ENCODE assay signal across 36 mouse cellular contexts in the genomic region with DNA sequence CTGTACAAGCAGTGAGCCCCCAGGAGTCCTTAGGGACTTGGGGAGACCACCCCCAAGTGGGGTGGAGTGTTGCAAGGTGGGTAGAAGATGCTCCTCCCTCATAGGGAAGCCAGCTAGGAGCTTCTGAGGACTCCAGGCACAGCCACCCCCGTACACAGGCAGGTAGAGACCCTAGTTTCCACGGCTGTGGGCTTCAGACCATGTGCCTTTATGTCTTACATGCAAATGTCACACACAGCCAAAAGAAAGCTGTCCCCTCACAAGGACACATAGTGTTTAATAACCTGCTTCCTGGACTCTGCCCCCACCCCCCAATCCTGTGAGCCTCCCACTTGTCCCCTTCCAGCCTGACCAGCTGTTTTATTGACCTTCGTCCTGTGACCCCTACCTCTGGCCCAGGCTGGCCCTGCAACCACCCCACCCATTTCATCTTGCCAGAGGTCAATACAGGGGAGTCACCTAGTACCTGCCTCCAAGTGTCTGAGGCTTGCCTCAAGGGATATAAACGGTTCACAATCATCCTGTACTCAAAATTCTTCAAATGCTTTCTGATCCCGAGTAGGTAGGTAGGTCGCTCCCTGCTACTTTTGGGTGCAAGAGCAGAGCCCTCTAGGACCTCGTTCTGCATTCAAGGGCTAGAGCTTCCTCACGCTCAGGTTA. TPM values are rescaled to one million over a fixed set of nuclear protein-coding genes. Genes with fewer than 3 reads are reported as not detected.
DNase-seq lines count a peak whose midpoint lies in the region; ATAC-seq and TF ChIP-seq lines count a peak whose summit lies in the region.
"Had no signal": no experiment of that assay in that cellular context is flagged by ENCODE, and none has a peak within 500 bp of the region (broad histone marks: within the 10 kb centered on the region; RNA-seq: fewer than 3 reads in every experiment).

No protein-coding gene starts in this region.

- ATAC-seq in hindbrain, embryonic 12.5 days (ENCODE audit: low FRiP score), result no peak
- ATAC-seq in hindbrain, embryonic 11.5 days (ENCODE audit: low FRiP score), result no peak
- ATAC-seq in midbrain, embryonic 12.5 days (ENCODE audit: low FRiP score, low read depth), result no peak
- ATAC-seq in midbrain, postnatal 0 days (ENCODE audit: low FRiP score), result no peak
- ATAC-seq in midbrain, embryonic 14.5 days (ENCODE audit: low FRiP score, low TSS enrichment), result no peak
- ATAC-seq: forebrain, embryonic 16.5 days; intestine, postnatal 0 days; liver, embryonic 12.5 days; liver, postnatal 0 days; Patski had no signal

- H3K4me1 ChIP-seq in hindbrain, embryonic 12.5 days, result peaks cover 22% of the 10 kb centered on the region
- H3K4me1 ChIP-seq in hindbrain, embryonic 11.5 days (replicated peaks; ENCODE audit: control insufficient read depth, insufficient read depth, low read length), result peaks cover 5% of the 10 kb centered on the region
- peaks cover 19% of the 10 kb centered on the region; the same call in 1 of the 2 replicates for H3K4me1 ChIP-seq in midbrain, embryonic 12.5 days
- 0 out of 2 replicates have a peak, but pooled peaks cover 3% of the 10 kb centered on the region for H3K4me1 ChIP-seq in midbrain, postnatal 0 days (ENCODE audit: insufficient read depth, low read length)
- peaks cover 7% of the 10 kb centered on the region for H3K4me1 ChIP-seq in midbrain, embryonic 14.5 days (ENCODE audit: control insufficient read depth, insufficient read depth, low read length)
- H3K4me1 ChIP-seq: heart, embryonic 12.5 days had no signal

- 0 out of 2 replicates have a peak overlapping the region, but pooled peaks have one; percentile 12 for H3K27ac ChIP-seq in hindbrain, embryonic 12.5 days
- no peak overlapping the region for H3K27ac ChIP-seq in hindbrain, embryonic 11.5 days (ENCODE audit: low read depth, low read length)
- H3K27ac ChIP-seq in midbrain, embryonic 12.5 days (replicated peaks), result 0 out of 2 replicates have a peak overlapping the region, but pooled peaks have one; percentile 16
- H3K27ac ChIP-seq in midbrain, postnatal 0 days (ENCODE audit: low read depth, low read length), result no peak overlapping the region
- H3K27ac ChIP-seq in midbrain, embryonic 14.5 days (replicated peaks; ENCODE audit: low read depth, low read length), result no peak overlapping the region
- H3K27ac ChIP-seq: heart, adult 2 months; liver, embryonic 12.5 days; macrophage had no signal

- peaks cover 51% of the 10 kb centered on the region for H3K27me3 ChIP-seq in hindbrain, embryonic 12.5 days
- peaks cover 22% of the 10 kb centered on the region for H3K27me3 ChIP-seq in hindbrain, embryonic 11.5 days (ENCODE audit: control insufficient read depth, insufficient read depth, low read length)
- peaks cover 85% of the 10 kb centered on the region for H3K27me3 ChIP-seq in midbrain, embryonic 12.5 days
- peaks cover 20% of the 10 kb centered on the region; the same call in 1 of the 2 replicates for H3K27me3 ChIP-seq in midbrain, postnatal 0 days (ENCODE audit: insufficient read depth, low read length)
- peaks cover 45% of the 10 kb centered on the region for H3K27me3 ChIP-seq in midbrain, embryonic 14.5 days (ENCODE audit: control insufficient read depth, insufficient read depth, low read length)

- no peaks in the 10 kb centered on the region for H3K36me3 ChIP-seq in hindbrain, embryonic 12.5 days
- no peaks in the 10 kb centered on the region for H3K36me3 ChIP-seq in hindbrain, embryonic 11.5 days (ENCODE audit: control insufficient read depth, insufficient read depth, low read length)
- H3K36me3 ChIP-seq in midbrain, embryonic 12.5 days, result no peaks in the 10 kb centered on the region
- no peaks in the 10 kb centered on the region for H3K36me3 ChIP-seq in midbrain, postnatal 0 days (ENCODE audit: insufficient read depth, low read length)
- H3K36me3 ChIP-seq in midbrain, embryonic 14.5 days (ENCODE audit: control insufficient read depth, insufficient read depth, low read length), result no peaks in the 10 kb centered on the region
- H3K36me3 ChIP-seq: heart, embryonic 12.5 days; liver, embryonic 12.5 days had no signal

- TF ChIP-seq CTCF in midbrain, postnatal 0 days (IDR thresholded peaks at IDR 0.05), result no peak

- H3K4me3 ChIP-seq in hindbrain, embryonic 12.5 days, result no peak overlapping the region
- no peak overlapping the region for H3K4me3 ChIP-seq in hindbrain, embryonic 11.5 days (ENCODE audit: low read depth, low read length)
- no peak overlapping the region for H3K4me3 ChIP-seq in midbrain, embryonic 12.5 days
- H3K4me3 ChIP-seq in midbrain, postnatal 0 days (ENCODE audit: low read depth, low read length), result no peak overlapping the region
- no peak overlapping the region for H3K4me3 ChIP-seq in midbrain, embryonic 14.5 days (replicated peaks; ENCODE audit: low read depth, low read length)
- H3K4me3 ChIP-seq: erythroblast, embryonic 14.5 days had no signal

- 52% methylated on average over 8 of the region's 8 CpGs for WGBS in hindbrain, embryonic 12.5 days
- 67% methylated on average over 8 of the region's 8 CpGs for WGBS in hindbrain, embryonic 11.5 days
- WGBS in midbrain, embryonic 12.5 days, result 54% methylated on average over 8 of the region's 8 CpGs
- WGBS in midbrain, postnatal 0 days, result 44% methylated on average over 8 of the region's 8 CpGs
- 40% methylated on average over 8 of the region's 8 CpGs for WGBS in midbrain, embryonic 14.5 days

- no peak overlapping the region for H3K9ac ChIP-seq in hindbrain, embryonic 12.5 days
- no peak overlapping the region for H3K9ac ChIP-seq in hindbrain, embryonic 11.5 days (ENCODE audit: low read depth, low read length)
- H3K9ac ChIP-seq in midbrain, embryonic 12.5 days (replicated peaks), result no peak overlapping the region
- no peak overlapping the region for H3K9ac ChIP-seq in midbrain, postnatal 0 days (replicated peaks; ENCODE audit: low read length, poor library complexity, severe bottlenecking)
- H3K9ac ChIP-seq in midbrain, embryonic 14.5 days (replicated peaks; ENCODE audit: low read length), result no peak overlapping the region

- H3K4me2 ChIP-seq in hindbrain, embryonic 12.5 days (replicated peaks), result no peak overlapping the region
- no peak overlapping the region for H3K4me2 ChIP-seq in hindbrain, embryonic 11.5 days (replicated peaks; ENCODE audit: low read depth, low read length)
- H3K4me2 ChIP-seq in midbrain, embryonic 12.5 days (replicated peaks), result no peak overlapping the region
- no peak overlapping the region for H3K4me2 ChIP-seq in midbrain, postnatal 0 days (ENCODE audit: low read depth, low read length, poor library complexity, severe bottlenecking)
- H3K4me2 ChIP-seq in midbrain, embryonic 14.5 days (ENCODE audit: low read length), result no peak overlapping the region

- 0 out of 2 replicates have a peak, but pooled peaks cover 7% of the 10 kb centered on the region for H3K9me3 ChIP-seq in hindbrain, embryonic 12.5 days (replicated peaks)
- no peaks in the 10 kb centered on the region for H3K9me3 ChIP-seq in hindbrain, embryonic 11.5 days (ENCODE audit: control insufficient read depth, low read length)
- 0 out of 2 replicates have a peak, but pooled peaks cover 3% of the 10 kb centered on the region for H3K9me3 ChIP-seq in midbrain, embryonic 12.5 days
- H3K9me3 ChIP-seq in midbrain, postnatal 0 days (ENCODE audit: low read length), result no peaks in the 10 kb centered on the region
- H3K9me3 ChIP-seq in midbrain, embryonic 14.5 days (ENCODE audit: control insufficient read depth, low read length), result no peaks in the 10 kb centered on the region

- peak; percentile 12 for DNase-seq in embryo, embryonic 9.5 days (ENCODE audit: extremely low spot score)
- DNase-seq in embryo, embryonic 11 days, result no peak
- DNase-seq in hindbrain, embryonic 11.5 days (ENCODE audit: low spot score), result no peak
- DNase-seq in midbrain, postnatal 0 days (ENCODE audit: low spot score), result no peak
- DNase-seq in midbrain, embryonic 14.5 days, result peak; percentile 3
- DNase-seq in cerebellum, adult 11 months, result no peak
- DNase-seq: adrenal gland, postnatal 14 days; cerebellum, adult 11-12 months; cerebellum, adult 9-11 months; heart, adult 2 months; heart, postnatal 4 days; kidney, adult 9 months; kidney, postnatal 10 days; layer of hippocampus, postnatal 36 days; liver, postnatal 0 days; right cerebral cortex, adult 18-20 months; spleen, adult 18-20 months; thymus, postnatal 36 days had no signal

RNA-seq across cellular contexts. Expression of gene Wnt3a, which starts 25.3 kb away (rescaled TPM):
- polyA plus RNA-seq in hindbrain, embryonic 12.5 days (2016; fragmentation: Nextera tagmentation; extraction: Ambion mirVana), result 5.0 and 8.0 TPM in 2 replicates
- polyA plus RNA-seq in hindbrain, embryonic 11.5 days (2014; fragmentation: Nextera tagmentation; extraction: Ambion mirVana), result 3.9 and 4.0 TPM in 2 replicates
- 2.0 and 3.7 TPM in 2 replicates for polyA plus RNA-seq in midbrain, embryonic 12.5 days (2016; fragmentation: Nextera tagmentation; extraction: Ambion mirVana)
- 0.16 TPM in 1 of 2 replicates, not detected in the other for total RNA-seq in midbrain, postnatal 0 days (2014; rRNA removed)
- polyA plus RNA-seq in midbrain, postnatal 0 days (2015; fragmentation: Nextera tagmentation; extraction: Ambion mirVana), result 0.10 TPM in 1 of 2 replicates, not detected in the other
- 0.43 and 0.46 TPM in 2 replicates for polyA plus RNA-seq in midbrain, embryonic 14.5 days (2014; fragmentation: Nextera tagmentation; extraction: Ambion mirVana)
- total RNA-seq: adrenal gland, postnatal 14 days; CH12.LX; gastrocnemius, adult 8-10 months; gastrocnemius, postnatal 4 days; heart, adult 2 months; heart, postnatal 4 days; layer of hippocampus, postnatal 36 days; left cerebral cortex, postnatal 4 days; megakaryocyte-erythroid progenitor cell, adult 5-6 weeks; MEL had no signal
- polyA plus RNA-seq: C2C12; heart, adult 2 months; heart, postnatal 0 days; intestine, postnatal 0 days; large intestine, adult 2 months; liver, embryonic 12.5 days; liver, postnatal 0 days; macrophage; Patski had no signal

RNA-seq across cellular contexts. Expression of gene Arf1, which starts 37.2 kb away (rescaled TPM):
- polyA plus RNA-seq in hindbrain, embryonic 12.5 days (2016; fragmentation: Nextera tagmentation; extraction: Ambion mirVana), result 590 and 625 TPM in 2 replicates
- polyA plus RNA-seq in hindbrain, embryonic 11.5 days (2014; fragmentation: Nextera tagmentation; extraction: Ambion mirVana), result 610 and 623 TPM in 2 replicates
- 539 and 564 TPM in 2 replicates for polyA plus RNA-seq in midbrain, embryonic 12.5 days (2016; fragmentation: Nextera tagmentation; extraction: Ambion mirVana)
- 372 and 409 TPM in 2 replicates for total RNA-seq in midbrain, postnatal 0 days (2014; rRNA removed)
- polyA plus RNA-seq in midbrain, postnatal 0 days (2015; fragmentation: Nextera tagmentation; extraction: Ambion mirVana), result 626 and 656 TPM in 2 replicates
- 594 and 613 TPM in 2 replicates for polyA plus RNA-seq in midbrain, embryonic 14.5 days (2014; fragmentation: Nextera tagmentation; extraction: Ambion mirVana)

RNA-seq across cellular contexts. Expression of gene Wnt9a, which starts 41.4 kb away (rescaled TPM):
- polyA plus RNA-seq in hindbrain, embryonic 12.5 days (2016; fragmentation: Nextera tagmentation; extraction: Ambion mirVana), result 6.1 and 6.9 TPM in 2 replicates
- polyA plus RNA-seq in hindbrain, embryonic 11.5 days (2014; fragmentation: Nextera tagmentation; extraction: Ambion mirVana), result 2.7 and 3.8 TPM in 2 replicates
- polyA plus RNA-seq in midbrain, embryonic 12.5 days (2016; fragmentation: Nextera tagmentation; extraction: Ambion mirVana), result 7.3 and 8.1 TPM in 2 replicates
- 4.2 and 5.6 TPM in 2 replicates for total RNA-seq in midbrain, postnatal 0 days (2014; rRNA removed)
- polyA plus RNA-seq in midbrain, postnatal 0 days (2015; fragmentation: Nextera tagmentation; extraction: Ambion mirVana), result 2.3 and 2.9 TPM in 2 replicates
- polyA plus RNA-seq in midbrain, embryonic 14.5 days (2014; fragmentation: Nextera tagmentation; extraction: Ambion mirVana), result 1.6 and 1.7 TPM in 2 replicates
- total RNA-seq: CH12.LX; megakaryocyte-erythroid progenitor cell, adult 5-6 weeks; MEL had no signal
- polyA plus RNA-seq: erythroblast, embryonic 14.5 days had no signal

RNA-seq across cellular contexts. Expression of gene 2310033P09Rik, which starts 57.2 kb away (rescaled TPM):
- 29.6 and 31.9 TPM in 2 replicates for polyA plus RNA-seq in hindbrain, embryonic 12.5 days (2016; fragmentation: Nextera tagmentation; extraction: Ambion mirVana)
- polyA plus RNA-seq in hindbrain, embryonic 11.5 days (2014; fragmentation: Nextera tagmentation; extraction: Ambion mirVana), result 33.4 and 40.9 TPM in 2 replicates
- 35.0 and 36.4 TPM in 2 replicates for polyA plus RNA-seq in midbrain, embryonic 12.5 days (2016; fragmentation: Nextera tagmentation; extraction: Ambion mirVana)
- 7.0 and 7.3 TPM in 2 replicates for total RNA-seq in midbrain, postnatal 0 days (2014; rRNA removed)
- 25.5 and 28.3 TPM in 2 replicates for polyA plus RNA-seq in midbrain, postnatal 0 days (2015; fragmentation: Nextera tagmentation; extraction: Ambion mirVana)
- polyA plus RNA-seq in midbrain, embryonic 14.5 days (2014; fragmentation: Nextera tagmentation; extraction: Ambion mirVana), result 23.7 and 26.7 TPM in 2 replicates

Comparison
In these comparisons a context has a peak if more than half of its experiments do, and no peak if none do; other contexts are left out.
1. DNase-seq: peak in embryo, embryonic 9.5 days (single experiment) and midbrain, embryonic 14.5 days (single experiment); none in embryo, embryonic 11 days (single experiment), hindbrain, embryonic 11.5 days (single experiment), midbrain, postnatal 0 days (single experiment) and cerebellum, adult 11 months (single experiment).
2. H3K27ac ChIP-seq: peak in hindbrain, embryonic 12.5 days (single experiment) and midbrain, embryonic 12.5 days (single experiment); none in hindbrain, embryonic 11.5 days (single experiment), midbrain, postnatal 0 days (single experiment) and midbrain, embryonic 14.5 days (single experiment).